Mouse (Mus musculus): Measurements from ENCODE around the gene Mfsd7a. TPM values are rescaled to one million over a fixed set of nuclear protein-coding genes. Genes with fewer than 3 reads are reported as not detected.

Mfsd7a gene
- polyA plus RNA-seq, 1 experiment from 2014 or later = 0.34 TPM

GRCm38 (mm10) chr5:108446973-108447372 is 1.7 kb downstream of the Mfsd7a start:
- H3K27ac ChIP-seq = no peak overlapping the region
- ATAC-seq (replicated peaks; ENCODE audit: low FRiP score, low read depth) (no peak), DNase-seq (ENCODE audit: low spot score) (no peak)
- no peak overlapping the region for H3K4me2 ChIP-seq (ENCODE audit: low read length)
- H3K36me3 ChIP-seq (ENCODE audit: insufficient read depth, low read length) = no peaks in the 10 kb centered on the region
- H3K4me1 ChIP-seq (replicated peaks; ENCODE audit: insufficient read depth, low read length) = 0 out of 2 replicates have a peak, but pooled peaks cover 6% of the 10 kb centered on the region
- no peak for TF ChIP-seq CTCF (IDR thresholded peaks at IDR 0.05; ENCODE audit: low read depth)
- no peaks in the 10 kb centered on the region for H3K27me3 ChIP-seq (ENCODE audit: insufficient read depth, low read length)
- WGBS = 85% methylated on average over 3 of the region's 3 CpGs
- no peaks in the 10 kb centered on the region for H3K9me3 ChIP-seq (replicated peaks; ENCODE audit: low read length)
- no peak overlapping the region for H3K9ac ChIP-seq (ENCODE audit: low read depth, low read length)
- no peak overlapping the region for H3K4me3 ChIP-seq (replicated peaks; ENCODE audit: low read depth, low read length)

GRCm38 (mm10) chr5:108436101-108436500 is 12.6 kb downstream of the Mfsd7a start:
- 61% methylated on average over 2 of the region's 2 CpGs for WGBS

DNA sequence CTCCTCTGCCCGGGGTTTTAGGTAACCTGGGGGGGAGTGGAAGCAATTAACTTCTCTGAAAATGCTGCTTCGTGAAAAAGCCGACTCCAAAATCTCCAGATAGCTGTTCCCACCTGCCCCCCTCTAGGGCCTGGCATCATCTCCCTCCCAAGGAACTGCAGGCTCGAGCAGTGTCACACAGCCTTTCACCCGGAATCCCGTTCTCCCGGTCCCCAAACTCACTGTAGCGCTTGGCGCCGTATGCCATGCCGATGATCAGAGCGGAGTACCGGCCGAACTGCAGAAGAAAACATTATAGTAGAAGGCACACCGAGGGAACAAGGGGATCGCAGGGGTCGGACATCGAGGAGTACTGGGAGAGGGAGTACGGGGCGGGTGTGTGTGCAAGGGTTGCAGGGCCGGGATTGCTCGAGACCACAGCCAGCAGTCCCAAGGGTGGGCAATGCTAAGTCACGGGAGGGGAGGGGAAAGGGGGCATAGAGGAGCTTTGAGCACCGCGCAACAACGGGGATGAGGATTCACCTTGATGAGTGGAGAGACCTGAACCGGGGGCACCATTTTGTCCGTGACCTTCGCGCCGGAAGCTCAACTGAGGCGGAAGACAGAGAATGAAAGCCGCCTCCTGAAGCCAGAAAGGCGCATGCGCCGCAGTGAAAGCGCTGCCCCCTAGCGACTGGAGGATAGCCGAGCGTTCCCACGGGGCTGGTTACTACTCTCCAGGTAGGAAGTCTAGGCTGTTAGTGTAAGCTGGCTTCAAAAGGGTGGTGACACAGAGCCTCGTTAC is 14.7 kb downstream of the Mfsd7a start, which contains the start of gene Atp5k:
Gene Atp5k, minus strand, starts transcription at position 645 of the 784 bp plus-strand sequence.
- ATAC-seq (replicated peaks; ENCODE audit: low FRiP score, low read depth) (peak; percentile 89), DNase-seq (ENCODE audit: low spot score) (peak; percentile 96)
- TF ChIP-seq CTCF (IDR thresholded peaks at IDR 0.05; ENCODE audit: low read depth) = peak; percentile 96
- H3K27me3 ChIP-seq (ENCODE audit: insufficient read depth, low read length) = no peaks in the 10 kb centered on the region
- H3K36me3 ChIP-seq (ENCODE audit: insufficient read depth, low read length) = 0 out of 2 replicates have a peak, but pooled peaks cover 16% of the 10 kb centered on the region
- peak within 1 kb of the TSS; percentile 94 for H3K4me3 ChIP-seq (replicated peaks; ENCODE audit: low read depth, low read length)
- H3K4me1 ChIP-seq (replicated peaks; ENCODE audit: insufficient read depth, low read length) = no peaks in the 10 kb centered on the region
- under 1% methylated on average over 42 of the region's 42 CpGs for WGBS
- peak within 1 kb of the TSS; percentile 72 for H3K27ac ChIP-seq
- no peaks in the 10 kb centered on the region for H3K9me3 ChIP-seq (replicated peaks; ENCODE audit: low read length)
- H3K9ac ChIP-seq (ENCODE audit: low read depth, low read length) = peak within 1 kb of the TSS; percentile 90
- peak within 1 kb of the TSS; percentile 64 for H3K4me2 ChIP-seq (ENCODE audit: low read length)

More at GRCm38 (mm10) chr5:108436101-108436500, 12.6 kb downstream of the Mfsd7a start:
- no peak overlapping the region for H3K9ac ChIP-seq (ENCODE audit: low read depth, low read length)
- H3K4me3 ChIP-seq (replicated peaks; ENCODE audit: low read depth, low read length) = no peak overlapping the region
- DNase-seq (ENCODE audit: low spot score) (no peak), ATAC-seq (replicated peaks; ENCODE audit: low FRiP score, low read depth) (no peak)
- TF ChIP-seq CTCF (IDR thresholded peaks at IDR 0.05; ENCODE audit: low read depth) = no peak
- H3K36me3 ChIP-seq (ENCODE audit: insufficient read depth, low read length) = 0 out of 2 replicates have a peak, but pooled peaks cover 3% of the 10 kb centered on the region
- no peaks in the 10 kb centered on the region for H3K4me1 ChIP-seq (replicated peaks; ENCODE audit: insufficient read depth, low read length)
- H3K4me2 ChIP-seq (ENCODE audit: low read length) = no peak overlapping the region
- no peak overlapping the region for H3K27ac ChIP-seq
- no peaks in the 10 kb centered on the region for H3K9me3 ChIP-seq (replicated peaks; ENCODE audit: low read length)
- H3K27me3 ChIP-seq (ENCODE audit: insufficient read depth, low read length) = no peaks in the 10 kb centered on the region

DNA sequence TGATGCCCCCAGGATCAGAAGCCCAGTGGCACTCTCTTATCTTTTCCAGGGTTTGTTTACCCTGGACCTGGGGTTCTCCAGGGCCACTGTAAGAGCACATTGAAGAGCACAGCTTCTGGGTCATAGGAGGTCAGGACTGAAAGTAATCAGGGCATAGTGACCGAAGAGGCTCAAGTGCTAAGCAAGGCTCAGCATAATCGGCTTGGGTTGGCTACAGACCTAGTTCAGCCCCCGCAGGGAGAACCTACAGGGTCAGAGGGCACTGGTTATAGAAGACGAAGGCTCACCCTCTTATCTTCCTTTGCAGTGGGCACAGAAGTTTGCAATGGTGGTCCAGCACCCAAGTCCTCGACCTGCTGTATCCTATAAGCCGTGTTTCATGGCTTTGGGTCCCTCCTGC is 17.5 kb downstream of the Mfsd7a start:
- H3K4me3 ChIP-seq (replicated peaks; ENCODE audit: low read depth, low read length) = no peak overlapping the region
- WGBS = 87% methylated on average over 6 of the region's 6 CpGs
- ATAC-seq (replicated peaks; ENCODE audit: low FRiP score, low read depth) (no peak), DNase-seq (ENCODE audit: low spot score) (no peak)
- no peak overlapping the region for H3K27ac ChIP-seq
- H3K9ac ChIP-seq (ENCODE audit: low read depth, low read length) = no peak overlapping the region
- H3K4me1 ChIP-seq (replicated peaks; ENCODE audit: insufficient read depth, low read length) = no peaks in the 10 kb centered on the region
- H3K27me3 ChIP-seq (ENCODE audit: insufficient read depth, low read length) = no peaks in the 10 kb centered on the region
- no peak overlapping the region for H3K4me2 ChIP-seq (ENCODE audit: low read length)
- no peaks in the 10 kb centered on the region for H3K9me3 ChIP-seq (replicated peaks; ENCODE audit: low read length)
- 0 out of 2 replicates have a peak, but pooled peaks cover 16% of the 10 kb centered on the region for H3K36me3 ChIP-seq (ENCODE audit: insufficient read depth, low read length)
- TF ChIP-seq CTCF (IDR thresholded peaks at IDR 0.05; ENCODE audit: low read depth) = no peak

DNA sequence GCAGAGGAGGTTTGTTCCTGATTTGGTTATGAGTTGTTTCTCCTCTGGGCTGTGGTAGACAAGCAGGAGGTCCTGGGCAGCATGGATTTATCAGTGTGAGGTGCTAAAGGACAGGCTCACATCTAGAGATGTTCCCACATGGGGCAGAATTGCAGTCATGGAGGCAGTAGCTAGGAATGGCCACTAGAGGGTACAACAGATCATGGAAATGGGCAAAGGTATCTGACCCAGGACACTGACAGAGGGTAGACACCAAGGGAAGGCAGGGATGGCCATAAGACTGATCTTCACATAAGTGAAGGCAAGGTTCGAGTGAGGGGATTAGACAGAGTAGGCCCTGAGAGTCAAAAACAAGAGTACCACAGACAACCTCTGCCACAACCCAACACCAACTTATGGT is 21.5 kb downstream of the Mfsd7a start:
- no peak for ATAC-seq (replicated peaks; ENCODE audit: low FRiP score, low read depth)
- no peaks in the 10 kb centered on the region for H3K9me3 ChIP-seq (replicated peaks; ENCODE audit: low read length)
- no peak overlapping the region for H3K4me3 ChIP-seq (replicated peaks; ENCODE audit: low read depth, low read length)
- H3K4me1 ChIP-seq (replicated peaks; ENCODE audit: insufficient read depth, low read length) = no peaks in the 10 kb centered on the region
- H3K27me3 ChIP-seq (ENCODE audit: insufficient read depth, low read length) = no peaks in the 10 kb centered on the region
- H3K36me3 ChIP-seq (ENCODE audit: insufficient read depth, low read length) = 0 out of 2 replicates have a peak, but pooled peaks cover 16% of the 10 kb centered on the region
- H3K4me2 ChIP-seq (ENCODE audit: low read length) = no peak overlapping the region
- no peak overlapping the region for H3K9ac ChIP-seq (ENCODE audit: low read depth, low read length)
- whole genome bisulfite sequencing = 56% methylated on average over 1 of the region's 1 CpGs
- TF ChIP-seq CTCF (IDR thresholded peaks at IDR 0.05; ENCODE audit: low read depth) = peak; percentile 86
- DNase-seq (ENCODE audit: low spot score) = peak; percentile 72
- no peak overlapping the region for H3K27ac ChIP-seq

GRCm38 (mm10) chr5:108423427-108423826 is 25.3 kb downstream of the Mfsd7a start:
- TF ChIP-seq CTCF (IDR thresholded peaks at IDR 0.05; ENCODE audit: low read depth) = no peak
- WGBS = 82% methylated on average over 2 of the region's 2 CpGs
- H3K4me3 ChIP-seq (replicated peaks; ENCODE audit: low read depth, low read length) = no peak overlapping the region
- H3K9ac ChIP-seq (ENCODE audit: low read depth, low read length) = no peak overlapping the region
- no peaks in the 10 kb centered on the region for H3K27me3 ChIP-seq (ENCODE audit: insufficient read depth, low read length)
- ATAC-seq (replicated peaks; ENCODE audit: low FRiP score, low read depth) = no peak
- no peak overlapping the region for H3K27ac ChIP-seq
- no peak for DNase-seq (ENCODE audit: low spot score)
- H3K9me3 ChIP-seq (replicated peaks; ENCODE audit: low read length) = no peaks in the 10 kb centered on the region
- H3K36me3 ChIP-seq (ENCODE audit: insufficient read depth, low read length) = no peaks in the 10 kb centered on the region
- H3K4me1 ChIP-seq (replicated peaks; ENCODE audit: insufficient read depth, low read length) = no peaks in the 10 kb centered on the region
- no peak overlapping the region for H3K4me2 ChIP-seq (ENCODE audit: low read length)

Data from kidney, postnatal 0 days (tissue).